Mouse (Mus musculus): Measurements from ENCODE around the gene Evc.

- TF ChIP-seq MAFK (IDR thresholded peaks at IDR 0.05; ENCODE audit: insufficient read depth, low read depth, low read length) (no peak), CHD2 (IDR thresholded peaks at IDR 0.05; ENCODE audit: low read depth, low read length) (no peak), ZNF384 (IDR thresholded peaks at IDR 0.05; ENCODE audit: low read depth, low read length) (no peak)
Measured at GRCm38 (mm10) chr5:37337696-37338095, 1.0 kb upstream of the Evc start.

Data from ES-E14 (cell line).